Mouse (Mus musculus) ES-E14 (cell line): ENCODE results near the gene Nnmt. TPM values are rescaled to one million over a fixed set of nuclear protein-coding genes. Genes with fewer than 3 reads are reported as not detected.

Experiments
- DNase-seq: peaks from one replicate; pipeline ENCODE4 v3.0.0-alpha.2; 2013; ENCODE audit warnings: low read depth, low spot score
- H3K27ac ChIP-seq: 2 replicates; pipeline ENCODE4 v1.5.1; 2012; ENCODE audit warnings: low read depth, mild to moderate bottlenecking, low read length, moderate library complexity, mixed read lengths; ENCODE audit not compliant: poor library complexity, insufficient read depth, severe bottlenecking
- H3K36me3 ChIP-seq: 2 replicates; pipeline ENCODE4 v1.6.1; 2012; ENCODE audit warnings: mild to moderate bottlenecking, low read length, moderate library complexity, mixed read lengths; ENCODE audit not compliant: control insufficient read depth, poor library complexity, insufficient read depth, severe bottlenecking
- H3K4me1 ChIP-seq, 2 experiments: fragments of 150-350 bp in 1 of 2; sonication (generic) in 1 of 2; 2 replicates each; pipeline ENCODE4 v1.6.1; 2012; ENCODE audit warnings: low read length in 2 of 2, mild to moderate bottlenecking in 1 of 2, mixed read lengths in 1 of 2; ENCODE audit not compliant: control insufficient read depth in 2 of 2, insufficient read depth in 2 of 2, poor library complexity in 1 of 2
- H3K4me3 ChIP-seq, 2 experiments: fragments of 150-350 bp in 1 of 2; sonication (generic) in 1 of 2; 2 replicates each; pipeline ENCODE4 v1.5.1; 2012; ENCODE audit warnings: low read length in 2 of 2, low read depth in 1 of 2, mild to moderate bottlenecking in 1 of 2, mixed read lengths in 1 of 2; ENCODE audit not compliant: insufficient read depth in 1 of 2, poor library complexity in 1 of 2, severe bottlenecking in 1 of 2
- H3K9ac ChIP-seq: 2 replicates; pipeline ENCODE4 v1.6.1; 2012; ENCODE audit warnings: low read depth, mild to moderate bottlenecking, low read length, mixed read lengths; ENCODE audit not compliant: poor library complexity, insufficient read depth, severe bottlenecking
- H3K9me3 ChIP-seq: fragments of 150-350 bp; sonication (generic); 2 replicates; pipeline ENCODE4 v1.6.1; 2012; ENCODE audit warnings: low read depth, mild to moderate bottlenecking, low read length; ENCODE audit not compliant: control insufficient read depth, insufficient read depth
- CHD2 ChIP-seq: IDR thresholded peaks from 2 replicates; pipeline ENCODE4 v1.6.1; 2014; ENCODE audit warnings: mild to moderate bottlenecking, low read depth, low read length, inconsistent platforms
- HCFC1 ChIP-seq: IDR thresholded peaks from 2 replicates; pipeline ENCODE4 v1.6.1; 2012; ENCODE audit warnings: low read length, inconsistent platforms, borderline replicate concordance; ENCODE audit not compliant: insufficient read depth
- MAFK ChIP-seq: IDR thresholded peaks from 2 replicates; pipeline ENCODE4 v1.6.1; 2014; ENCODE audit warnings: mild to moderate bottlenecking, low read depth, low read length, inconsistent platforms; ENCODE audit not compliant: insufficient read depth
- ZC3H11A ChIP-seq: IDR thresholded peaks from 2 replicates; pipeline ENCODE4 v1.6.1; 2012; ENCODE audit warnings: low read depth, mild to moderate bottlenecking, inconsistent platforms, low read length, borderline replicate concordance
- ZNF384 ChIP-seq: IDR thresholded peaks from 2 replicates; pipeline ENCODE4 v1.6.1; 2012; ENCODE audit warnings: low read depth, low read length, inconsistent platforms
- in situ Hi-C, 2 experiments: fragments of 600-800 bp; cut with MboI; formaldehyde crosslinking; loops; one replicate each; pipeline ENCODE4 v1.15.1; 2025; ENCODE audit warnings: low sequenced_read_pairs in 2 of 2, inconsistent platforms in 1 of 2; ENCODE audit not compliant: unreplicated experiment in 2 of 2
- total RNA-seq: library from RNA; depleted of rRNA; stranded (reverse); fragments of 300-350 nt; gene quantifications from 2 replicates; pipeline ENCODE4 v1.2.3, GENCODE M21; 2012; rRNA removed

Nnmt gene
- 0.31 TPM in 1 of 2 replicates, not detected in the other for total RNA-seq

GRCm38 (mm10) chr9:48604939-48605598 lies at the start of gene Nnmt:
Nnmt (minus strand) TSS chr9:48605153.
- Histone ChIP-seq H3K27ac (no peak within 1 kb of the TSS), H3K9ac (no peak within 1 kb of the TSS), H3K9me3 (no peaks in the 10 kb centered on the region), H3K36me3 (no peaks in the 10 kb centered on the region), H3K4me3 (no peak within 1 kb of the TSS), H3K4me1 (no peaks in the 10 kb centered on the region)
- DNase-seq, result no peak
- TF ChIP-seq CHD2 (no peak), ZNF384 (no peak), MAFK (no peak), HCFC1 (no peak), ZC3H11A (no peak)
- in situ Hi-C loops, result no loop called here

- no peak for TF ChIP-seq ZNF384
- TF ChIP-seq MAFK, result no peak
- TF ChIP-seq ZC3H11A, result no peak
- TF ChIP-seq CHD2, result no peak
- no peak for TF ChIP-seq HCFC1
- in situ Hi-C loops, result loop anchor here in 1 of 2 experiments (25.0 kb wide), 1 partner anchor 308 kb away; the partner anchor contains the start of gene Htr3b
- Histone ChIP-seq H3K27ac (no peak overlapping the region), H3K9me3 (no peaks in the 10 kb centered on the region), H3K4me1 (peaks cover 0 to 3% of the 10 kb centered on the region in 2 experiments; a peak in 1 of 4 replicates), H3K9ac (no peak overlapping the region), H3K36me3 (no peaks in the 10 kb centered on the region), H3K4me3 (no peak overlapping the region)
- DNase-seq, result no peak
Observed at GRCm38 (mm10) chr9:48654730-48655129, 49.8 kb upstream of the Nnmt start.

- no peak for DNase-seq
Observed at GRCm38 (mm10) chr9:48653399-48654070, 48.6 kb upstream of the Nnmt start.

DNA sequence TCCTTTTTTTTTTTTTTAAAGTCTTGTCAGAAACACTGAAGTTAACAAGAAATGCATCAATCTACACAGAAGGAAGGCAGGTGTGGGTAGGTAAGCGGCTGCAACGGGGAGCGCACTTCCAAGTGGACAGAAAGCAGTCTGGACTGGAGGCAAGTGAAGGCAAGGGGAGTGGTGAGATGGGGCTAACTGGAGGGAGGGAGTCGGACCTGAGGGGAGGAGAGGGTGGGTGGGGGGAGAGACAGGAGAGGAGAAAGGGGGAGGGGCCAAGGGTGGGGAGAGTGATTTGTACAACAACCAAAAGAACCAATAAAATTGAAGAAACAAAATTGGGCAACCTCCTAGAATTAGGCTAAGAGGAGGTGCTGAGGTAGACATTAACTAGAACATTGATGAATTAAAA lies 47.1 kb upstream of the Nnmt start:
- H3K9me3 ChIP-seq, result no peaks in the 10 kb centered on the region
- no peaks in the 10 kb centered on the region for H3K36me3 ChIP-seq
- H3K9ac ChIP-seq, result no peak overlapping the region
- no peak overlapping the region for H3K27ac ChIP-seq
- in situ Hi-C loops, result loop anchor here in 1 of 2 experiments (25.0 kb wide), 1 partner anchor 310 kb away; the partner anchor contains the start of gene Htr3b
- no peak for TF ChIP-seq CHD2
- no peak for TF ChIP-seq HCFC1
- no peak for TF ChIP-seq MAFK
- TF ChIP-seq ZNF384, result no peak
- no peak for TF ChIP-seq ZC3H11A
- H3K4me3 ChIP-seq, result no peak overlapping the region
- DNase-seq, result no peak
- H3K4me1 ChIP-seq, result peaks cover 0 to 8% of the 10 kb centered on the region in 2 experiments; a peak in 2 of 4 replicates

More at GRCm38 (mm10) chr9:48653399-48654070, 48.6 kb upstream of the Nnmt start:
- peaks cover 0 to 8% of the 10 kb centered on the region in 2 experiments; a peak in 2 of 4 replicates for H3K4me1 ChIP-seq
- H3K27ac ChIP-seq, result no peak overlapping the region
- in situ Hi-C loops, result loop anchor here in 1 of 2 experiments (25.0 kb wide), 1 partner anchor 309 kb away; the partner anchor contains the start of gene Htr3b
- no peak for TF ChIP-seq HCFC1
- TF ChIP-seq CHD2, result no peak
- no peak for TF ChIP-seq ZNF384
- no peak for TF ChIP-seq ZC3H11A
- no peak overlapping the region for H3K9ac ChIP-seq
- no peaks in the 10 kb centered on the region for H3K9me3 ChIP-seq
- no peak overlapping the region for H3K4me3 ChIP-seq
- H3K36me3 ChIP-seq, result no peaks in the 10 kb centered on the region
